Mouse (Mus musculus) intestine, postnatal 0 days (tissue): Measurements from ENCODE around the gene Gm10392. TPM values are rescaled to one million over a fixed set of nuclear protein-coding genes. Genes with fewer than 3 reads are reported as not detected.
A peak's percentile ranks its signal among the peaks of the same experiment; 100 is the strongest.

Source experiments
- ATAC-seq: fragments of 200-750 bp; cut with Nextera tagmentation; 2 replicates; pipeline ENCODE4 v1.8.0; 2017; ENCODE audit warnings: mild to moderate bottlenecking, moderate TSS enrichment, moderate library complexity
- H3K27ac ChIP-seq: fragments of 300-500 bp; sonication (generic); 2 replicates; pipeline ENCODE4 v1.5.1; 2014; ENCODE audit warnings: mild to moderate bottlenecking, low read depth, low read length, moderate library complexity
- H3K27me3 ChIP-seq: fragments of 300-500 bp; sonication (generic); replicated peaks from 2 replicates; pipeline ENCODE4 v1.6.1; 2014; ENCODE audit warnings: low read length, mixed read lengths; ENCODE audit not compliant: control insufficient read depth, insufficient read depth
- H3K36me3 ChIP-seq: fragments of 300-500 bp; sonication (generic); 2 replicates; pipeline ENCODE4 v1.6.1; 2014; ENCODE audit warnings: mild to moderate bottlenecking, moderate library complexity; ENCODE audit not compliant: control insufficient read depth, insufficient read depth
- H3K4me1 ChIP-seq: fragments of 300-500 bp; sonication (generic); replicated peaks from 2 replicates; pipeline ENCODE4 v1.6.1; 2014; ENCODE audit warnings: antibody characterized with exemption, low read length, mixed read lengths; ENCODE audit not compliant: control insufficient read depth, insufficient read depth
- H3K4me2 ChIP-seq: fragments of 300-500 bp; sonication (generic); replicated peaks from 2 replicates; pipeline ENCODE4 v1.6.1; 2014; ENCODE audit warnings: low read depth, mild to moderate bottlenecking, moderate library complexity
- H3K4me3 ChIP-seq: fragments of 300-500 bp; sonication (generic); 2 replicates; pipeline ENCODE4 v1.5.1; 2014; ENCODE audit warnings: low read depth, low read length
- H3K9ac ChIP-seq: fragments of 300-500 bp; sonication (generic); 2 replicates; pipeline ENCODE4 v1.6.1; 2014; ENCODE audit warnings: mild to moderate bottlenecking, low read depth, low read length
- H3K9me3 ChIP-seq: fragments of 300-500 bp; sonication (generic); 2 replicates; pipeline ENCODE4 v1.6.1; 2016; ENCODE audit warnings: mixed run types; ENCODE audit not compliant: control insufficient read depth
- CTCF ChIP-seq: sonication (generic); IDR thresholded peaks from 2 replicates; pipeline ENCODE4 v1.5.1; 2016; ENCODE audit warnings: low read depth, mild to moderate bottlenecking, control low read depth, antibody characterized with exemption, moderate library complexity
- WGBS: fragments of 180-500 bp; shearing (Covaris S2); extraction: QIAGEN DNeasy Blood & Tissue Kit; methylation state at CpG from one replicate; pipeline ENCODE4 v1.1.7; 2014; 5-methylcytosine and 5-hydroxymethylcytosine counted together
- polyA plus RNA-seq: library from polyadenylated mRNA; unstranded; fragments of >200 nt; fragmentation: Nextera tagmentation; extraction: Ambion mirVana; gene quantifications from 2 replicates; pipeline ENCODE4 v1.2.1, GENCODE M21; 2015

Gm10392 gene
- polyA plus RNA-seq, 1 experiment from 2014 or later = not detected

- Histone ChIP-seq H3K9ac (no peak overlapping the region; the same call in 1 of the 2 replicates), H3K4me2 (0 out of 2 replicates have a peak overlapping the region, but pooled peaks have one; percentile 6), H3K4me1 (peaks cover 17% of the 10 kb centered on the region), H3K9me3 (no peaks in the 10 kb centered on the region), H3K36me3 (peaks cover 45% of the 10 kb centered on the region), H3K4me3 (no peak overlapping the region), H3K27ac (peak overlapping the region; percentile 30), H3K27me3 (no peaks in the 10 kb centered on the region)
- TF ChIP-seq CTCF = no peak
- no peak for ATAC-seq
- 74% methylated on average over 12 of the region's 12 CpGs for WGBS
Measured at GRCm38 (mm10) chr11:77498261-77499139, 20.5 kb downstream of the Gm10392 start.

GRCm38 (mm10) chr11:77497851-77498250 is 21.1 kb downstream of the Gm10392 start:
- peaks cover 38% of the 10 kb centered on the region for H3K36me3 ChIP-seq
- WGBS = 68% methylated on average over 4 of the region's 4 CpGs
- H3K4me1 ChIP-seq = peaks cover 14% of the 10 kb centered on the region; the same call in 1 of the 2 replicates
- no peaks in the 10 kb centered on the region for H3K9me3 ChIP-seq
- no peak overlapping the region for H3K4me3 ChIP-seq
- TF ChIP-seq CTCF = no peak
- no peak overlapping the region for H3K9ac ChIP-seq
- no peak for ATAC-seq
- H3K27ac ChIP-seq = peak overlapping the region; percentile 30
- 0 out of 2 replicates have a peak overlapping the region, but pooled peaks have one; percentile 6 for H3K4me2 ChIP-seq
- no peaks in the 10 kb centered on the region for H3K27me3 ChIP-seq

GRCm38 (mm10) chr11:77497341-77497756 is 21.6 kb downstream of the Gm10392 start:
- peaks cover 33% of the 10 kb centered on the region for H3K36me3 ChIP-seq
- H3K9ac ChIP-seq = no peak overlapping the region
- H3K27me3 ChIP-seq = no peaks in the 10 kb centered on the region
- peak; percentile 62 for TF ChIP-seq CTCF
- no peaks in the 10 kb centered on the region for H3K9me3 ChIP-seq
- 56% methylated on average over 6 of the region's 6 CpGs for WGBS
- H3K27ac ChIP-seq = peak overlapping the region; percentile 77
- no peak overlapping the region for H3K4me3 ChIP-seq
- peaks cover 14% of the 10 kb centered on the region; the same call in 1 of the 2 replicates for H3K4me1 ChIP-seq
- ATAC-seq = no peak
- no peak overlapping the region for H3K4me2 ChIP-seq

GRCm38 (mm10) chr11:77495507-77495906 is 23.5 kb downstream of the Gm10392 start:
- H3K4me3 ChIP-seq = no peak overlapping the region
- peaks cover 18% of the 10 kb centered on the region; the same call in 1 of the 2 replicates for H3K4me1 ChIP-seq
- peak overlapping the region; percentile 27 for H3K4me2 ChIP-seq
- ATAC-seq = peak; percentile 42
- no peak overlapping the region for H3K9ac ChIP-seq
- no peaks in the 10 kb centered on the region for H3K27me3 ChIP-seq
- H3K27ac ChIP-seq = peak overlapping the region; percentile 84
- peaks cover 23% of the 10 kb centered on the region for H3K36me3 ChIP-seq
- peak; percentile 50 for TF ChIP-seq CTCF
- no peaks in the 10 kb centered on the region for H3K9me3 ChIP-seq

- 56% methylated on average over 6 of the region's 6 CpGs for WGBS
Measured at GRCm38 (mm10) chr11:77494782-77495181, 24.2 kb downstream of the Gm10392 start.

GRCm38 (mm10) chr11:77494344-77494676 is 24.7 kb downstream of the Gm10392 start:
- no peak for TF ChIP-seq CTCF
- peak overlapping the region; percentile 91 for H3K4me2 ChIP-seq
- 13% methylated on average over 4 of the region's 4 CpGs for WGBS
- H3K36me3 ChIP-seq = peaks cover 11% of the 10 kb centered on the region; the same call in 1 of the 2 replicates
- no peaks in the 10 kb centered on the region for H3K27me3 ChIP-seq
- H3K9me3 ChIP-seq = no peaks in the 10 kb centered on the region
- peaks cover 18% of the 10 kb centered on the region; the same call in 1 of the 2 replicates for H3K4me1 ChIP-seq
- ATAC-seq = no peak
- H3K4me3 ChIP-seq = peak overlapping the region; percentile 84
- peak overlapping the region; percentile 97 for H3K9ac ChIP-seq
- H3K27ac ChIP-seq = peak overlapping the region; percentile 98

More at GRCm38 (mm10) chr11:77494782-77495181, 24.2 kb downstream of the Gm10392 start:
- ATAC-seq = no peak
- H3K36me3 ChIP-seq = peaks cover 15% of the 10 kb centered on the region
- H3K27me3 ChIP-seq = no peaks in the 10 kb centered on the region
- peaks cover 18% of the 10 kb centered on the region; the same call in 1 of the 2 replicates for H3K4me1 ChIP-seq
- no peaks in the 10 kb centered on the region for H3K9me3 ChIP-seq
- H3K9ac ChIP-seq = peak overlapping the region; percentile 97; the same call in 1 of the 2 replicates
- H3K27ac ChIP-seq = peak overlapping the region; percentile 84
- no peak for TF ChIP-seq CTCF
- peak overlapping the region; percentile 91 for H3K4me2 ChIP-seq
- peak overlapping the region; percentile 84 for H3K4me3 ChIP-seq
